Mouse (Mus musculus) cerebellum, adult 2 months (tissue): ENCODE measurements around the gene BC017158. TPM values are rescaled to one million over a fixed set of nuclear protein-coding genes. Genes with fewer than 3 reads are reported as not detected.

Source experiments
- DNase-seq, 2 experiments: peaks; one replicate each; pipeline ENCODE4 v3.0.0; 2021
- H3K27ac ChIP-seq: fragments of 200-500 bp; 2 replicates; pipeline ENCODE4 v1.5.1; 2012; ENCODE audit warnings: low read length, control low read depth, inconsistent platforms; ENCODE audit not compliant: insufficient read depth
- H3K27me3 ChIP-seq: fragments of 200-500 bp; 2 replicates; pipeline ENCODE4 v1.6.1; 2012; ENCODE audit warnings: inconsistent platforms, mild to moderate bottlenecking, low read length, moderate library complexity; ENCODE audit not compliant: control insufficient read depth, insufficient read depth
- H3K4me1 ChIP-seq: fragments of 200-500 bp; 2 replicates; pipeline ENCODE4 v1.6.1; 2011; ENCODE audit warnings: low read length; ENCODE audit not compliant: control insufficient read depth, insufficient read depth
- H3K4me3 ChIP-seq: fragments of 200-500 bp; replicated peaks from 2 replicates; pipeline ENCODE3; 2011; ENCODE audit warnings: mild to moderate bottlenecking, low read depth, low read length, control low read depth; ENCODE audit not compliant: insufficient read depth
- CTCF ChIP-seq: fragments of 200-500 bp; IDR thresholded peaks from 2 replicates; pipeline ENCODE4 v1.5.1; 2011; ENCODE audit warnings: low read depth, mild to moderate bottlenecking, control low read depth, low read length, moderate library complexity, borderline replicate concordance; ENCODE audit not compliant: insufficient read depth
- POLR2A ChIP-seq: fragments of 200-500 bp; IDR thresholded peaks from 2 replicates; pipeline ENCODE4 v1.6.1; 2011; ENCODE audit warnings: low read length, control low read depth, borderline replicate concordance; ENCODE audit not compliant: insufficient read depth
- WGBS: fragments of 180-500 bp; shearing (Covaris S2); methylation state at CpG from one replicate; pipeline ENCODE4 v1.1.7; 2018; 5-methylcytosine and 5-hydroxymethylcytosine counted together
- polyA plus RNA-seq: library from polyadenylated mRNA; depleted of rRNA; stranded (reverse); fragments of >200 nt; gene quantifications from 2 replicates; pipeline ENCODE4 v1.2.3, GENCODE M21; 2012

The BC017158 gene
- polyA plus RNA-seq, 1 experiment = 35.4 TPM

- no peaks in the 10 kb centered on the region for H3K27me3 ChIP-seq
- no peaks in the 10 kb centered on the region for H3K4me1 ChIP-seq
- no peak for DNase-seq
- TF ChIP-seq CTCF (no peak), POLR2A (no peak)
- H3K4me3 ChIP-seq = no peak overlapping the region
- WGBS = 80% methylated on average over 1 of the region's 1 CpGs
- no peak overlapping the region for H3K27ac ChIP-seq
Observed at GRCm38 (mm10) chr7:128332896-128333295, 34.9 kb upstream of the BC017158 start.

GRCm38 (mm10) chr7:128330981-128331380 is 33.0 kb upstream of the BC017158 start:
- no peak for DNase-seq

GRCm38 (mm10) chr7:128324977-128325376 is 27.0 kb upstream of the BC017158 start:
- H3K27ac ChIP-seq = no peak overlapping the region
- WGBS = 76% methylated on average over 1 of the region's 1 CpGs
- no peak overlapping the region for H3K4me3 ChIP-seq
- no peaks in the 10 kb centered on the region for H3K4me1 ChIP-seq
- no peak for DNase-seq
- TF ChIP-seq POLR2A (no peak), CTCF (no peak)
- no peaks in the 10 kb centered on the region for H3K27me3 ChIP-seq

More at GRCm38 (mm10) chr7:128330981-128331380, 33.0 kb upstream of the BC017158 start:
- H3K4me3 ChIP-seq = no peak overlapping the region
- 18% methylated on average over 9 of the region's 9 CpGs for WGBS
- no peaks in the 10 kb centered on the region for H3K4me1 ChIP-seq
- TF ChIP-seq POLR2A = no peak
- no peak for TF ChIP-seq CTCF
- H3K27me3 ChIP-seq = no peaks in the 10 kb centered on the region
- no peak overlapping the region for H3K27ac ChIP-seq

- TF ChIP-seq CTCF = no peak
- no peak for TF ChIP-seq POLR2A
- Histone ChIP-seq H3K27ac (no peak overlapping the region), H3K4me3 (no peak overlapping the region), H3K4me1 (no peaks in the 10 kb centered on the region), H3K27me3 (no peaks in the 10 kb centered on the region)
- DNase-seq = no peak
- WGBS = 87% methylated on average over 7 of the region's 7 CpGs
Observed at GRCm38 (mm10) chr7:128321260-128321659, 23.3 kb upstream of the BC017158 start.

- WGBS = 79% methylated on average over 2 of the region's 2 CpGs
- no peaks in the 10 kb centered on the region for H3K4me1 ChIP-seq
- DNase-seq = no peak
- H3K27ac ChIP-seq = no peak overlapping the region
- no peak for TF ChIP-seq CTCF
- TF ChIP-seq POLR2A = no peak
- H3K27me3 ChIP-seq = no peaks in the 10 kb centered on the region
- no peak overlapping the region for H3K4me3 ChIP-seq
Observed at GRCm38 (mm10) chr7:128320219-128320816, 22.3 kb upstream of the BC017158 start.

GRCm38 (mm10) chr7:128319140-128319539 is 21.2 kb upstream of the BC017158 start:
- H3K27ac ChIP-seq = no peak overlapping the region
- H3K4me1 ChIP-seq = no peaks in the 10 kb centered on the region
- TF ChIP-seq POLR2A (no peak), CTCF (no peak)
- WGBS = 87% methylated on average over 7 of the region's 7 CpGs
- no peaks in the 10 kb centered on the region for H3K27me3 ChIP-seq
- no peak for DNase-seq
- H3K4me3 ChIP-seq = no peak overlapping the region

- Histone ChIP-seq H3K4me3 (no peak overlapping the region), H3K27me3 (no peaks in the 10 kb centered on the region), H3K27ac (no peak overlapping the region), H3K4me1 (no peaks in the 10 kb centered on the region)
- no peak for DNase-seq
- WGBS = 73% methylated on average over 4 of the region's 4 CpGs
- TF ChIP-seq POLR2A (no peak), CTCF (no peak)
Observed at GRCm38 (mm10) chr7:128317011-128317410, 19.0 kb upstream of the BC017158 start.

- peaks cover 2% of the 10 kb centered on the region; the same call in 1 of the 2 replicates for H3K4me1 ChIP-seq
- no peak for DNase-seq
- no peak overlapping the region for H3K27ac ChIP-seq
- H3K27me3 ChIP-seq = no peaks in the 10 kb centered on the region
- H3K4me3 ChIP-seq = no peak overlapping the region
- 28% methylated on average over 7 of the region's 7 CpGs for WGBS
- TF ChIP-seq POLR2A (no peak), CTCF (no peak)
Observed at GRCm38 (mm10) chr7:128314491-128314890, 16.5 kb upstream of the BC017158 start.

GRCm38 (mm10) chr7:128313601-128314000 is 15.6 kb upstream of the BC017158 start:
- WGBS = 91% methylated on average over 2 of the region's 2 CpGs
- peaks cover 2% of the 10 kb centered on the region; the same call in 1 of the 2 replicates for H3K4me1 ChIP-seq
- no peaks in the 10 kb centered on the region for H3K27me3 ChIP-seq
- no peak for DNase-seq
- TF ChIP-seq POLR2A = no peak
- no peak for TF ChIP-seq CTCF
- no peak overlapping the region for H3K4me3 ChIP-seq
- no peak overlapping the region for H3K27ac ChIP-seq
